Mouse (Mus musculus): ENCODE data around the gene Cyfip2. TPM values are rescaled to one million over a fixed set of nuclear protein-coding genes. Genes with fewer than 3 reads are reported as not detected.

The Cyfip2 gene
- total and polyA plus RNA-seq, 3 experiments, result 28.8 to 68.8 (median 55.2) TPM

DNA sequence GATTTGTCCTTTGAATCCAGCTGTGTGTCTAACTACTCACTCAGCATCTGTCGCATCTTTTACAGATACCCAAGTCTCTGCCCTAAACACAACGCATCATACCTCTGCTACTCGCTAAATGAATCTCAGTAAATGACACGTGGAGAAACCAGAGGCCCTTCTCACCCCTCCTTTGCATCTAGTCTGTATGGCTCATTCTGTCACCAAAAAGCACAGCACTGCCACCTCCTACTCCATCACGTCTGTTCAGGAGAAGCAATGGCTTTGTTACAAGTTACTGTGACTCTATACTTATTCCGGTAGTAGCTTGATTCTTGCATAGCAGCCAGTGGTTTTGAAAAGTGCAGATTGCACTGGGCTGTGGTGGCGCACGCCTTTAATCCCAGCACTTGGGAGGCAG is 155.7 kb downstream of the Cyfip2 start:
- no peak overlapping the region for H3K9ac ChIP-seq (ENCODE audit: low read depth, low read length)
- DNase-seq, result no peak
- H3K27ac ChIP-seq, result no peak overlapping the region
- intact Hi-C loops (cut with DNase I), result no loop called here
- H3K27me3 ChIP-seq (ENCODE audit: control insufficient read depth, insufficient read depth, low read length), result no peaks in the 10 kb centered on the region
- no peaks in the 10 kb centered on the region for H3K4me1 ChIP-seq (ENCODE audit: control insufficient read depth, insufficient read depth, low read length)
- H3K36me3 ChIP-seq (ENCODE audit: control insufficient read depth, insufficient read depth, low read length), result no peaks in the 10 kb centered on the region
- WGBS, result 90% methylated on average over 8 of the region's 8 CpGs
- no peaks in the 10 kb centered on the region for H3K79me2 ChIP-seq (replicated peaks; ENCODE audit: control insufficient read depth, insufficient read depth, low read length)
- no peak overlapping the region for H3K4me3 ChIP-seq
- no peak for TF ChIP-seq EP300 (IDR thresholded peaks at IDR 0.05; ENCODE audit: insufficient read depth, low read depth, low read length)
- no peak for TF ChIP-seq POLR2A (IDR thresholded peaks at IDR 0.05; ENCODE audit: insufficient read depth, low read depth, low read length)
- no peak for TF ChIP-seq CTCF (IDR thresholded peaks at IDR 0.05)

- H3K9ac ChIP-seq (ENCODE audit: low read depth, low read length), result no peak overlapping the region
- H3K4me1 ChIP-seq (ENCODE audit: control insufficient read depth, insufficient read depth, low read length), result no peaks in the 10 kb centered on the region
- H3K79me2 ChIP-seq (replicated peaks; ENCODE audit: control insufficient read depth, insufficient read depth, low read length), result no peaks in the 10 kb centered on the region
- H3K36me3 ChIP-seq (ENCODE audit: control insufficient read depth, insufficient read depth, low read length), result no peaks in the 10 kb centered on the region
- no peak overlapping the region for H3K4me3 ChIP-seq
- intact Hi-C loops (cut with DNase I), result no loop called here
- H3K27ac ChIP-seq, result no peak overlapping the region
- 90% methylated on average over 5 of the region's 5 CpGs for WGBS
- no peaks in the 10 kb centered on the region for H3K27me3 ChIP-seq (ENCODE audit: control insufficient read depth, insufficient read depth, low read length)
- TF ChIP-seq CTCF (IDR thresholded peaks at IDR 0.05) (no peak), EP300 (IDR thresholded peaks at IDR 0.05; ENCODE audit: insufficient read depth, low read depth, low read length) (no peak), POLR2A (IDR thresholded peaks at IDR 0.05; ENCODE audit: insufficient read depth, low read depth, low read length) (no peak)
- DNase-seq, result no peak
These were observed 166.0 kb downstream of the Cyfip2 start for GRCm38 (mm10) chr11:46146619-46147018.

- TF ChIP-seq CTCF (IDR thresholded peaks at IDR 0.05), result no peak
- no peak for TF ChIP-seq POLR2A (IDR thresholded peaks at IDR 0.05; ENCODE audit: insufficient read depth, low read depth, low read length)
- no peak for TF ChIP-seq EP300 (IDR thresholded peaks at IDR 0.05; ENCODE audit: insufficient read depth, low read depth, low read length)
- Histone ChIP-seq H3K27ac (no peak overlapping the region), H3K27me3 (ENCODE audit: control insufficient read depth, insufficient read depth, low read length) (no peaks in the 10 kb centered on the region), H3K4me3 (no peak overlapping the region), H3K4me1 (ENCODE audit: control insufficient read depth, insufficient read depth, low read length) (no peaks in the 10 kb centered on the region), H3K9ac (ENCODE audit: low read depth, low read length) (no peak overlapping the region), H3K79me2 (replicated peaks; ENCODE audit: control insufficient read depth, insufficient read depth, low read length) (no peaks in the 10 kb centered on the region), H3K36me3 (ENCODE audit: control insufficient read depth, insufficient read depth, low read length) (no peaks in the 10 kb centered on the region)
- intact Hi-C loops (cut with DNase I), result no loop called here
- DNase-seq, result no peak
- WGBS, result 92% methylated on average over 11 of the region's 11 CpGs
These were observed 167.3 kb downstream of the Cyfip2 start for GRCm38 (mm10) chr11:46145163-46145875.

Small RNA genes within 50 kb of the gene (microRNA-seq; reads per million reads assigned to microRNA genes)
- 0 reads per million in 2 experiments for gene Mir7239

Other genes with a start within 250 kb of the Cyfip2 start
- gene Nipal4, start 146.4 kb downstream of the Cyfip2 start, total RNA-seq (2021), result under 1 TPM; 0.11 to 0.18 TPM
- gene Nipal4, start 146.4 kb downstream of the Cyfip2 start, polyA plus RNA-seq (2012; rRNA removed), result 0.18 and 0.20 TPM in 2 replicates
- gene Fndc9, start 77.3 kb downstream of the Cyfip2 start, total RNA-seq (2021), result not detected
- not detected in 2 replicates for gene Fndc9, start 77.3 kb downstream of the Cyfip2 start, polyA plus RNA-seq (2012; rRNA removed)
- under 1 TPM; 0.26 to 0.30 TPM for gene Itk, start 76.7 kb upstream of the Cyfip2 start, total RNA-seq (2021)
- gene Itk, start 76.7 kb upstream of the Cyfip2 start, polyA plus RNA-seq (2012; rRNA removed), result 0.35 and 0.51 TPM in 2 replicates
- gene Fam71b, start 83.7 kb upstream of the Cyfip2 start, total RNA-seq (2021), result not detected
- 0.06 TPM in 1 of 2 replicates, not detected in the other for gene Fam71b, start 83.7 kb upstream of the Cyfip2 start, polyA plus RNA-seq (2012; rRNA removed)
- gene Med7, start 124.1 kb upstream of the Cyfip2 start, total RNA-seq (2021), result 10 to 100 TPM; 16.8 to 17.1 TPM
- 8.1 and 16.5 TPM in 2 replicates for gene Med7, start 124.1 kb upstream of the Cyfip2 start, polyA plus RNA-seq (2012; rRNA removed)
- gene Havcr2, start 142.1 kb upstream of the Cyfip2 start, total RNA-seq (2021), result under 1 TPM; 0.31 to 0.48 TPM
- gene Havcr2, start 142.1 kb upstream of the Cyfip2 start, polyA plus RNA-seq (2012; rRNA removed), result 0.08 TPM in 1 of 2 replicates, not detected in the other
- not detected for gene Gm12169, start 211.4 kb upstream of the Cyfip2 start, total RNA-seq (2021)
- not detected in 2 replicates for gene Gm12169, start 211.4 kb upstream of the Cyfip2 start, polyA plus RNA-seq (2012; rRNA removed)

Data from heart, adult 2 months (tissue).